Mouse (Mus musculus): ENCODE measurements around the gene Lrrc43.
A peak's percentile ranks its signal among the peaks of the same experiment; 100 is the strongest.
"Not testable (repeated sequence)": the region's sequence is repeated elsewhere in the genome, so short reads cannot be mapped to it uniquely, and the experiment has no call there.

Gene Lrrc43

DNA sequence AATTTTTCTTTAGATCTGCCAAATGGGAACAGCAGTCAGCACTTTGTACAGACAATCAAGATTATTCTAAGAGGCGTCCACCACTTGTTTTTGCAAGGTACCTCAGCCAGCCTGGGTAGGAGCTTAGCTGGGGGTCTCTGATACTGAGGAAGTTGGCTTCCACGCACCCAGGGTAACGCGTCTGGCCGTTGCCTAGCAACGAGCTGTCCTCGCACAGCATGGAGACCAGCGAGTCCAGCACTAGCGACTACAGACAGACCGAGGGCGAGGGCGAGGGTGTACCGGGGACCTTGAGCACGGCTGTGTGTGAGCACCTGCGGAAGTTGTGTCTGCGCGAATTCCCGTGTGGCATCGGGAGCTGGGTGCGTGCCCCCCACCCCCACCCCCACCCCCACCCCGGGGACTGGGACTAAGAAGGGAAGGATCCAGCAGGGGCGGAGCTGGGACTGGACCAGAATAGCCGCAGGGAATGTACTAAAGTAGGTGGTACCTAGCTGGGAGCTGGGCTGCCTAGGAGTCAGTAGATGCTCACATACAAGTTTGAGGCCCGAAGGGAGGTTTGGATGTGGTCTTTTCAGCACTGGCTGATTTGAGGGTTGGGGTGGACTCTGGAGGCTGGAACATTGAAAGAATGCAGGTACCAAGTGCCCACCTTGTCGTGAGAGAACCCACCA, at the start of gene Lrrc43, which contains the start of gene Il31:
Gene Lrrc43 (plus strand): TSS at position 194 of the 674 bp plus-strand sequence.
Gene Il31 (minus strand): TSS at position 378 of the 674 bp plus-strand sequence.
- DNase-seq (ENCODE audit: low read depth, low spot score), result peak; percentile 36

DNA sequence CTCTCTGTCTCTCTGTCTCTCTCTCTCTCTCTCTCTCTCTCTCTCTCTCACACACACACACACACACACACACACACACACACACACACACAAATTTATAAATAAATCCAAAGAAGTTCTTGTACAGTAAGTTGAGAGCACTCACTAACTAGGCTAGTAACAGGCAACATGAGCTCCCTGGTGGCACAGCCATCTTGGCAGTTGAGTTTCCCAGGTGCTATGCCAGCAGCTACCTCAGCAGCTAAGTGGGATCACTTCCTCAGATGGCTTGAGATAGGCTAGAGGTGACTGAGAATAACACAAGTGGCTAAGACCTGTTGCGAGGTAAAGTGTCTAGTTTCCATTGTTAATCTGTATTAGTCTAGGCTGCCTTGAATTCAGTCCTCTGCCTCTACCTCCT, 49.8 kb upstream of the Lrrc43 start:
- no peak for DNase-seq (ENCODE audit: low read depth, low spot score)

DNA sequence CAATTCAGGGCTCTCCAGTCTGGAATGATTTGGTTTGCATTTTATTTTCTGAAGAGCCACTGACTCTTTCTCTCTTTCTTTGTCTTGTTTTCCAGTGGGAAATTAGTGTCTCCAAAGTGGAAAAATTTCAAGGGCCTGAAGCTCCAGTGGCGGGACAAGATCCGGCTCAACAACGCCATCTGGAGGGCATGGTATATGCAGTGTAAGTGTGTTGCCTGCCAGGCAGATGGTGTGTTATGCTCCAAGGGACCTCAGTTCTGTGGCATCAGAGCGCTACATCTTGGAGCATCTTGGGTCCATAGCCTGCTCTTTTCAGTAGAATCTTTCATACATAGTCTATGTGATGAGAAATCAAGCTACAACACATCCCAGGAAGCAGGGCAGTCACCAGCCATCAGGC, 49.2 kb upstream of the Lrrc43 start:
- peak; percentile 57 for DNase-seq (ENCODE audit: low read depth, low spot score)

DNA sequence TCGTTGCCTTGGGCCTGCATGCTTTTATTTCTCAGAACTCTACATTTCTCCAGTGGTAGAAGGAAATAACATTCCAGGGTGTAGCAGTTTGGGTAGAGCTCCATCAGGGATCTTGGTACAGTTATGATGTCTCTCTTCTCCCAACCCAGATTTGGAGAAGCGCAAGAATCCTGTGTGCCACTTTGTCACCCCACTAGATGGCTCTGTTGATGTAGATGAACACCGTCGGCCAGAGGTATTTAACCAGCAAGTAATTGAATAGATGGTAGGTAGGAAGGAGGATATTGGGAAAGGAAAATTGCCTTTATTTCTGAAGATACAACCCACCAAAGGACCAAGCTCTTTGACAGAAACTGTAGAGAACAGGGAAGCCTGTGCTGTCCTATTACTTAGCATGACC, 48.4 kb upstream of the Lrrc43 start:
- DNase-seq (ENCODE audit: low read depth, low spot score), result peak; percentile 69

DNA sequence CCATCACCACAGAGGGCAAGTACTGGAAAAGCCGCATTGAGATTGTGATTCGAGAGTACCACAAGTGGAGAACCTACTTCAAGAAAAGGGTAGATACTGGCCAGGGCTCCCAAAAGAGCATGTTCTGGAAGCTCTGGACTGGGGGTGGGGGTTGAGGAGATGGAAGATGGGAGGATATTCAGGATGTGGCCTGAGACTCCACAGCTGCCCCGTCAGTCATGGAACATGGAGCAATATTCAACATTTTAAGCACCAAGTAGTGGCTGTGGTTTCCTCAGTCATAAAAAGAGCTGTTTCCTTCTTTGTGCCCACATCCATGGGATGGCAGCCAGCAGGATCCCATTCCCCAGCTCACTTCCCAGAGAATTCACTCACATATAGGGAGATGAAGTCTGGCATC, 46.8 kb upstream of the Lrrc43 start:
- DNase-seq (ENCODE audit: low read depth, low spot score), result no peak

DNA sequence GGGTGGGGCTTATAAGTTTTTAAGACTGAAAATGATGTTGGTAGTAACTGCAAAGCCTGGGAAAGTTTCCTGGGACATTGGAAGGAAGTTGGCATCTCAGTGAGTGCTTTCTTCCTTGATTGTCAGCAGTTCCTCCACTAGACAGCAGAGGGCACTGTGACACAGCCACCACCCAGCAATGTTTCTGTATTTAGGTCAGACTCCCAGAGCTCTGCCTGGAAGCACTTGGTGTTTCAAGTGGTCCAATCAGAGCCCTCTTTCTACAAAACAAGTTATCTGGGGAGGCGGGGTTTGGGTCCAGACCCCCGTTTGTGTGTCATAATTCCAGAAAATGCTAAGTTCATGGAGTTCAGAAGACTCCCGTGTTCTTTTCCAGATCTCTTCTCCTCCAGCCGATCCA, 45.0 kb upstream of the Lrrc43 start:
- peak; percentile 86 for DNase-seq (ENCODE audit: low read depth, low spot score)

DNA sequence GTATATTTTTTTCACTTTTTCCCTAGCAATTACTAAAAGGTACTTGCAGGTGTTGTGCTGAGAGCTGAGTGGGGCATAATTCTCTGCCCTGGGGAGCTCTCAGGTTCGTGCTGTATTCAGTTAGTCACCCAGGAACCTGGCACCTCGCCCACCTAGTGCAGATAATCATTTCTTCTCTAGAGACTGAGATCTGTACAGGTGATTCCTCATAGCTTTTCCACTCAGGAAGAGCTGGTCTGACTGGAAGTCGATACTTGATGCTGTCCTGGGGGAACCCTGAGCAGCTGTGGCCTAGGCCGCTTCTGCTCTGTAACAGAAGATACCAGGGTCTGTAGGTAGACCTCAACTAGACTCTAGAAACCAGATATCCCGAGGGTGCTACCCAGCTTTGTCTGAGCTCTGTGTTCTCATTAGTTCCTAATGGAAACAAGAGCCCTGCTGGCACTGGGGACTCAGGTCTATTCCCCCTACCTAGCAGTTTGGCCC, 44.2 kb upstream of the Lrrc43 start:
- DNase-seq (ENCODE audit: low read depth, low spot score), result no peak

DNA sequence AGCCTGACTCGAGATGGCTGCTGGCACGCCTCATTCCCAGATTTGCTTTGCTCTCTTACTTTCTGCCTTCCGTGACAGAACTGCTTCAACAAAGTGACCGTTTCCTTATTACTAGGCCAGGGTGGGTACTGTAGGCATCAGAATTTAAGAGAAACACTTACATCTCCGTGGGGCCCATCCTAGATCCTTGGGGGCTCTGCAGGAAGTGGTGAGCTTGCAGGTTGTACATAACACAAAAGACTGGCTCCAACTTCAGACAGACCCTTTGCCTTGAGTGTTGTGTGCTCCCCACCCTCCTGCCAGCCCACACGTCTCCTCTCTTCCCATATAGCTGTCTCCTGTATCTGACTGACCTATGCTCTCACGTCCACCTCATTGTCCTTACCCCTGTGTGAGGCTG, 37.2 kb upstream of the Lrrc43 start:
- no peak for DNase-seq (ENCODE audit: low read depth, low spot score)

DNA sequence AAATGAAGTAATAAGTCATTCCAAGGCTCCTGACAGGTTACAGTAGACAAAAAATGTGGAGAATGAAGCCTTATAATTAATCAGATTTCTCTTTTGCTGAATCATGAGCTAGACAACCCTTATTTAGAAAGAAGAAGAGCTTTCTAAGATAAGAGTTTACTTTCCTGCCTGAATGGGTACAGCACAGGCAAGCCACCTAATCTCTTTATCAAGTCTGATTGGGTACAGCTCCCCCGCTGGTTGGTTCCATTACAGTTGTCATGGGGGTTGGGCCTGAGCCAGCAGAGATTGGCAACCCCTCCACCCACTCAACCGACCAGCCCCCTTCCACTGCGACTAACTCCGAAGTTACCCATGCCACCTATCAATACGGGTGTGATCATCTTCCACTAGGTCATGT, 27.7 kb upstream of the Lrrc43 start:
- no peak for DNase-seq (ENCODE audit: low read depth, low spot score)

DNA sequence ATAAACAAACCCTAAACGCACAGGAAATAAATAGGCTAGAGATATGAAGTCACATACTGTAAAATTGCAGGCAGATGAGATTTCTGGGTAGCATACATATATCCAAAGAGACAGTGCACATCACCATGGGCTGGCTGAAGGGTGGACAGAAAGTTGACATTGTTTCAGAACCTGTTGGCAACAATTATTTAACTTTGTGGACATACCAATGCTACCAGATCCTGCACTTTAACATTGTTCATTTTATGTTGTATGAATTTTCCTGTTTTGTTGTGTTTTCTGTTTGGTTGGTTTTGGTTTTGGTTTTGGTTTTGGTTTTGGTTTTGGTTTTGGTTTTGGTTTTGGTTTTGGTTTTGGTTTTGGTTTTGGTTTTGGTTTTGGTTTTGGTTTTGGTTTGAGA, 24.5 kb upstream of the Lrrc43 start:
- DNase-seq (ENCODE audit: low read depth, low spot score), result no peak

DNA sequence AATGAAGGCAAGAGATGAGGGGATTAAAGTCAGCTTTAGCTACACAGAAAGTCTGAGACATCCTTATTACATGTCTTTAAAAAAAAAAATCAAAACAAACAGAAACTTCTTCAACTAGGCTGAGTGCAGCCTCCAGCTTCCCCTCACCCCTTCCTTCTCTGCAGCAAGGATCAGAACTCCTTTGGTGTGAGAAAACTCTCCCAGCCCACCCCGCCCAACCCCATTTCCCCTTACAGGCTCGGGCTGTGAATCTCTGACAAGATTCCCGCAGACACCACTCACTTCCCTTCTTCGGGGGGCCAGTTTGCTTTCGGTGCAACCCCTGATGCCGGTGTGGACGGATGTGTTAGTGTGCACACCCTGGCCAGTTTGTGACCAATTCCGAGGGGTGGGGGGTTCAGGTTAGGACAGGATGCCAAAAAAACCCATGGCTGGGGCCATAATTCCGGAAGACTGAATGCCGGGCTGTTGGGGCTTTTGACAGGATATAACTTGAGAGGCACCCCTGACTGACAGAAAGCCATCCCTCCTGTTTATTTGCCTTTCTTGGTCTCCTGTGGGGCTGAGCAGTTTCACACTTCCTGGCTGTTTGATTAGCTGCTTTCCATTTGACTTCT, 18.2 kb upstream of the Lrrc43 start:
- DNase-seq (ENCODE audit: low read depth, low spot score), result no peak

DNA sequence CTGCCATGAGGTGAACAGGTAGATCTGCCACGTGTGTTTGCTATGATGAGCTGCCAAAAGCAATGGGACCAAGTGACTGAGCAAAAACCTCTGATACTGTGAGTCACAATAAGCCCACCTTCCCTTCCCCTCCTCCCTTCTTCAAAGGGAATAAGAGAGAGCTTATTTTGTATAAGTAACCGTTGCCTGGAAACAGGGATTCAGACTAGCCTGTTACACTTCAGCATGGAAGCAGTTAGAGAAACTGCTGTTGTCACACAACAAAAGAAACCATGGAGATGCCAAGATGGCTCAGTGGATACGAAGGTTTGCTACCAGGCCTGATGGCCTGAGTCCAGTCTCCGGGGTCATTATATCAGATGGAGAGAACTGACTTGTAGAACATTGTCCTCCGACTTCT, 15.3 kb upstream of the Lrrc43 start:
- DNase-seq (ENCODE audit: low read depth, low spot score), result peak; percentile 39

DNA sequence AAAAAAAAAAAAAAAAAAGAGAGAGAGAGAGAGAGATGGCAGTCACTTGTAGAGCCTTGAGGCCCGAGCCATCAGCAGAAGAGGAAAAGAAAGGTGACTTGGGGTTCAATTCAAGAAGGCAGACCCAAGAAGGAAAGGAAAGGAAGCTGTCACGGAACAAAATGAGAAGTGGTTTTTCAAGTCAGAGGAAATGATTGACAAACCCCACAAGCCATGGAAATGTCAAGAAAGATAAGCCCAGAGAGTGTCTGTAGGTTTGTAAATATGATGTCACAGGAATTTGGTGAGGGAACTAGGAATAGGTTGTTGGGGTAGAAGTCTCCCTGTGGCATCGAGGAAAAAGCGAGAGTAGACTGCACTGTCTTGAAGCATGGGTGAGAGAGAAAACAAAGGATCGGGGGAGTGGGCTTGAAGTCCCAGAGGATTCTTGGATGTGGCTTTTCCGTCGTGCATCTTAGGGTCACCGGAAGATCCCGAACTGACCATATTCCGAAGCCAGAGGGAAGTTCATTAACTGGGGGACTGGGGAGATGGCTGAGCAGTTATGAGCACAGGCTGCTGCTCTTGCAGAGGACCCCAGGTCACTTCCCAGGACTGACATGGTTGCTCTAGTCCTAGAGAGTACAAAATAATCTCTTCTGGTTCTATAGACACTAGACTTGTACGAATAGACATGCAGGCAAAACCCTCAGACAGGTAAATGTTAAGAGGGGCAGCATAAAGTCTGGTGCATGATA, 1.3 kb upstream of the Lrrc43 start:
- DNase-seq (ENCODE audit: low read depth, low spot score), result no peak

DNA sequence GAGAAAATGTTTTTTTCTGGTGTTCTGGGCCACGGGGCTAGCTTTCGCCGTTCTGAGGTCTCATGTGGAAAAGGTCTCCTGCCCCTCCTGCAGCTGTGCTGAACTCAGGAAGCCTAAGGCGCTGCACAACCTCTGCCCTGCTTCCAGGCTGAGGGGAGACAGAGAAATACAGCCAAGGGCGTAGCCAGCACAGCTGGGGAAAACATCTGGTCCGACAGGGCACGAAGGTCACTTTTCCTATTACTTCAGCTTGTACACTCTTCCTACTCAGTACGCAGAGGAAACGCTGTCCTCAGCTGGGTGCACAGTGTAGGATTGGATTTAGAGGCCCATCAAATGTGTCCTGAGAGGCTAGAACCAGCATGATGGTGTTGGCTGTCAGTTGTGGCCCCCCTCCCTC, 830 bp downstream of the Lrrc43 start:
- DNase-seq (ENCODE audit: low read depth, low spot score), result no peak

DNA sequence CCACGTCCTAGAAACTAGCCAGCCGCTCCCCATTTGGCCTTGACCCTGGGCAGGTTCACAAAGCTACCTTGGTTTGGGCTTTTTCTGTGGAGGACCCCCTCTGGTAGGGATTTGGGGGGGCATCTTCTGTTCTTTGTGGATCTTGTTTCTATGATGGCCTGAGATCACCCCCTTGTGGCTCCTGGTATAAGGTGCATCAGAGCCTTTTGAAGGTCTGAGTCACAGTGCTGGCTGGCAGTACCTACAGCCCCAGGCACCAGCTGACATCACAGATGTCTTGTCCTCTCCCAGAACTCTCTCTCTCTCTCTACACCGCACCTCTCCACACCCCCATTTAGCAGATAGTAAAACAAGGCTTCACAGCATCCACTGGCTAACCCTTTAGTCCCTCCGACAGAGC, 10.6 kb downstream of the Lrrc43 start:
- DNase-seq (ENCODE audit: low read depth, low spot score), result peak; percentile 92

DNA sequence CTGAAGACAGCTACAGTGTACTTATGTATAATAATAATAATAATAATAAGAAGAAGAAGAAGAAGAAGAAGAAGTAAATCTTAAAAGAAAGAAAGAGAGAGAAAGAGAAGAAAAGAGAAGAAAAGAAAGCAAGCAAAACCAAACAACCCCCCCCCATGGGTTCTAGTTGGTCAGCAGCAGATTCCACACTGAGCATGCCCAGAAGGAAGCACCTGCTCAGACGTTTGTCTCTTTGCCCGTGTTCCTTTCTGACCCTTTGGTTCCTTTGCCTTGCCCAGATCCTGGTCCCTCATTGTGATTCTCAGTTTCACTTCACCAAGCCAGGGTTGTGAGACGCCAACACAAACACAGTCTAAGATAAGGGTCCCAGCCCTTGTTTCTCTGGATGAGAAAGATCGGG, 12.9 kb downstream of the Lrrc43 start:
- no peak for DNase-seq (ENCODE audit: low read depth, low spot score)

DNA sequence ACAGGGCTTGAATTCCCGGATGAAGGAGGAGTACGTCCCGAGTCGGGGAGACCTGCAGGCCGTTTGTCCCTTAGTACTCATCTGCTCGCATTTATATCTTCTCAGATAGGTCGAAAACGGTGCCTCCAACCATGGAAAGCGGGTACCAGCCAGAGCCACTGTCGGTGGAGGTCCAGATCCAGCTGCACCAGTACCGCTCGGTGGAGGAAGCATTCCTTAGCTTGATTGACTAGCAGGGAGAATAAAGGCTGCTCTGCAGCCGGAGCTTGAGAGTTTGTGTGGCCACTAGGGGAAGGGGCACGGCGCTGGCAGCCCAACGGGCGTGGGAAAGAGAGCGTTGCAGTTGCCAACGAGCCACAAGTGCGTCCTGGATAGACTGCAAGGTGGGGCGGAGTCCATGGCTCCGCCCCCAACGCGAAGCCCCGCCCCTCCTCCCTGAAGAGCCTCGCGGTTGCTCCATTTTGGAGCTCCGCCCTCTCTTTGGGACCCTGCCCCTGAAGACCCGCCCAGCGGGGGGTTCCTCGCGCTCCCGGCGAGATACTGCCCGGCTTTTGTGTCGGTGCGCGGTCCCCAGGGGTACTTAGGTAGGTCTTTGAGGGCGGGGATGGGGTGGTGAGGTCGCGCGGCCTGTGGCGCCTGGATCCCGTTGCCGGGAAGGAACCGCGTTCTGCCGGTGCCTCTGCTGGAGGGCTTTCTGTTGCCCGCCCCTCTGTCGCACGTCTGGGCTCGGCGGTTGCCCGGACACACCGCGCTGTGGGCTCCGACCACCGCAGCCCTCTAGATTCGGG, 19.0 kb downstream of the Lrrc43 start:
- DNase-seq (ENCODE audit: low read depth, low spot score), result peak; percentile 87

DNA sequence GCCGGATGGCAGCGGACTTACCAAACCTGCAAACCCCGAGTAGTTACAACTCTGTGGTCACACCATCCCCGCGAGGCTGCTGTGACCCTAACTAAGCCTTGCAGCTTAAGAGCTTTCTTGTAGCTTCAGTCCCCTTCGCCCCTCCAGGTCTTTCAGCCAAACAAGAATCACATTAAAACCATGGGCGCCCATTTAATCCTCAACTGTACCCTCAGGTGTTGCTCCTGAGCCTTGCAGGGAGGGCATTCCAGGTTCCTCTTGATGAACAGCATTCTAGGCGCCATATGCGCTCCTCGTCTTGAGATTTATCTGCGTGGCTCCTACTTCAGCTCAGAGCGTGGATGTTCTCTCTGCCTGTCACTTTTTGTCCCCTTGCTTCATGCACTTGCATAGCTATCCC, 19.8 kb downstream of the Lrrc43 start:
- DNase-seq (ENCODE audit: low read depth, low spot score), result no peak

DNA sequence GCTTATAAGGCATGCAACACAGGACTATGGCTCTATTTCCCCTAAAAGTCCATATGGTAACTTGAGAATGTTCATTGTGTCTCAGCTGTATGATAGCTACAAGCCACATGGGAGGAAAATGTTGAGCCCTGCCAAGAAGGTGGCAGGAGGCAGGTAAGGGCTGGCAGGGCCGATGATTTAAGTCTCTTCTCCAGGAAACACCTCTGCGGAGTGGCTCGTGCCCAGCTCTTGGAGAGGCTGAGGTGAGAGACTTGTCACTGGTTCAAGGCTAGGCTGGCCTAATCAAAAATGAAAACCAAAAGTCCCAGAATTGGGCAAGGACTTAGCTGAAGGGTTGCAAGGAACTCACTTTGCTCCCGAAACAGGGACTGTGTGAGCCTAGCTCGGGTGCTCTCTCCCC, 21.1 kb downstream of the Lrrc43 start, which contains the start of gene B3gnt4:
Gene B3gnt4 (plus strand): TSS at position 301 of the 400 bp plus-strand sequence.
- no peak for DNase-seq (ENCODE audit: low read depth, low spot score)

DNA sequence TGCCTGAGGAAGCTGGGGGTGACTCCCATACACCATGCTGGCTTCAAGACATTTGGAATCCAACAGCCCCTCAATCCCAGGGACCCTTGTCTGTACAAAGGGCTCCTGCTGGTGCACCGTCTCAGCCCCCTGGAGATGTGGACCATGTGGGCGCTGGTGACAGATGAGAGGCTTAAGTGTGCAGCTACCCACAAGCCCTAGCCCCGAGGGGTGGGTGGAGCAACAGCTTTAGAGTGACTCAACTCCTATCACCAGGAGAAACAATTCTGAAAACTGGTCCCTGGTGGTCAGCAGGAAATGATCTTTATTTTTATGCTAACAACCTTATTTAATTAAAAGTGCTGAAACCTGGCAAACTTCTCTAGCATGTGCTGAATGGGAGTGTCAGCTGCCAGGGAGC, 22.3 kb downstream of the Lrrc43 start:
- DNase-seq (ENCODE audit: low read depth, low spot score), result not testable (repeated sequence)

DNA sequence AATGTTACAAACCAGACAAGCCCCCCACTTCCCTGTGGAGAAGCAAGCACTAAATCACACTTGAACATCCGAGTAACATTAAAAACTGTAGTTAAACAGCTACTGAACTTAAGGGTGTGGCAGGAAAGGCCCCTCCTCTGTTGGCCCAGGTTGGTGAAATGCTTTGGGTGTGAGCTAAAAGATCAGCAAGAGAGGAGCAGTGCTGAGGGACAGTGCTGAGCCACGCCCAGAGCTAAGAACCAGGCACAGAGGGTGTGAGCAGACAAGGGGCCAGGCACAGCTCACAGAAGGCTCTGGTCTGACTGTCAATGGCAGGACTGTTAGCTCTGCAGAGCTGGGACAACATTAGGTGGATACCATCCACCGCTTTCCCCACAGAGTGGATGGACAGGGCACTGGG, 23.0 kb downstream of the Lrrc43 start:
- DNase-seq (ENCODE audit: low read depth, low spot score), result no peak

DNA sequence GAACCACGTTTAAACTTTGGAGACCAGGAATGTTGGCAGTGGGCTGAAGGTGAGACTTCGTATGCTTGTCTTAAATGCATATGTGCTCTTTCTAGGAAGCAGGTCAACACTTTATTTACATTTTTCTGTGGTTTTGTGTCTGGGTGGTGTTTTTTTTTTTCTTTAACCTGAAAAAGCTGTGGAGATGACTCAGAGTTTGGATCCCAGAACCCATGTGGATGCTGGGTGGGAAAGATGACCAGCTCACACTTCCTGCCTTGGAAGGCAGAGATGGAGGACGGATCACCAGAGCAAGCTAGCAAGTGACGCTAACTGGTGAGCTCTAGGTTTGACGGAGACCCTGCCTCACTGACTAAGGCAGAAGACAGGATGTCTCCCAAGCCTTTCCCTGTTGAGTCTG, 25.8 kb downstream of the Lrrc43 start:
- DNase-seq (ENCODE audit: low read depth, low spot score), result peak; percentile 35

Data from brain, adult 2 months (tissue).